Mouse (Mus musculus) kidney, adult 18-20 months (tissue): Measurements from ENCODE around the gene Msi2.
A peak's percentile ranks its signal among the peaks of the same experiment; 100 is the strongest.

Experiments
- DNase-seq: peaks from one replicate; pipeline ENCODE4 v3.0.0; 2021

Msi2 gene

GRCm38 (mm10) chr11:88675526-88676353, 42.6 kb downstream of the Msi2 start:
- no peak for DNase-seq

GRCm38 (mm10) chr11:88674075-88674474, 44.2 kb downstream of the Msi2 start:
- no peak for DNase-seq

DNA sequence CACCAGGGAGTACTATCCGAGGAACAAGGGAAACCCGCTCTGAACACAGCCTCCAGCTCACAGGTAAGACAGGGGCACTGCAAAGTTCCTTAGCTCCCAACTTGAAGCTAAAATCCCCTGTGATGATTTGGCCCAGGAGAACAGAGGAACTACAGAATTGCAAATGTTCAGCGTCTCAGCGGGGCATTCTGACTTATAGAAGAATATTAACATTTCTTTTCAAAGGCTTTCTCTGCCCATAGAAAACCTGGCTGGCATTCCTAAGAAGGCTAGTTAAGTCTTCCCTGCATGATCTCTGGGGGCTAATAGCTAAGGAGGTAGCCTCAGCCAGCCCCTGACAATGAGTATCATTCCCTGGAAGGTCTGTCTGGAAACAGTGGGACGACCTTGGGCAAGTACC, 47.4 kb downstream of the Msi2 start:
- DNase-seq = no peak

DNA sequence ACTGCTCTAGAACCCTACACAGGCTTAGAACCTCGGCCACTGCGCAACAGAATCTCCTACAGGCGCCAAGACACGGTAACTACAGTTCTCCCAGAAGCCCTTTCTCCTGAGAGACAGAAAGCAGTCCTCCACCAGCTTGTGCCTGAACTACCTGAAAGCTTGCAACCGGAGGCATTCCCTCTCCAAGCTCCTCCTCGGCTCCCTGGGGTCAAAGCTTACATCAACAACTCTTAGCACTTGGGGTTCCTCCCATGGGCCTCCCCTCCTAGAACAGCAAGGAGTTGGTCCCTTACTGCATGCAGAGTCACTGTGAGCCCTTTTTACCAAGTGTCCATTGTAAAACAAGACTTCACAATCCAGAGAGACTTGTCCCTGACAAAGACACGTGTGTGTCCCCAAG, 49.2 kb downstream of the Msi2 start:
- DNase-seq = no peak

DNA sequence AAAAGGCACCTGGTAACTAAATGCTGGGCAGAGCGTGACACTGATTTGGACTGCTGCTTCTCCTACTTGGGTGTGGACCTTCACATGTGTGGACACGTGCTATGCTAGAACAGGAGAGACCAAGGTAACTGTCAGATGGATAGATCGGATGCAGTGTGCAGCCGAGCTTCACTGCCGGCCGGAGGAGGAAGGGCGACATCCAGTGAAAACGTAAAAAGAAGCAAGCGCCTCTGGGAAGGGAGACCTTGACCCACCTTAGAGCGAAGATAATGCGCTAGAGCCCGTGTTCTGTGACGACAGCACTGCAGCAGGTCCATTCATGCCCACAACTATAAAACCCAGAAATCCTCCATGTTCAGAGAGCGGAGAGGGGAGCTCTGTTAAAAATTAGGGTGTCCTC, 50.0 kb downstream of the Msi2 start:
- no peak for DNase-seq

GRCm38 (mm10) chr11:88665799-88666198, 52.5 kb downstream of the Msi2 start:
- no peak for DNase-seq

- DNase-seq = peak; percentile 57
Measured at GRCm38 (mm10) chr11:88661444-88662180, 56.7 kb downstream of the Msi2 start.

- DNase-seq = no peak
Measured at GRCm38 (mm10) chr11:88660404-88660803, 57.9 kb downstream of the Msi2 start.

- DNase-seq = no peak
Measured at GRCm38 (mm10) chr11:88658926-88659325, 59.4 kb downstream of the Msi2 start.

- no peak for DNase-seq
Measured at GRCm38 (mm10) chr11:88655786-88656185, 62.5 kb downstream of the Msi2 start.

GRCm38 (mm10) chr11:88655214-88655566, 63.1 kb downstream of the Msi2 start:
- no peak for DNase-seq

DNA sequence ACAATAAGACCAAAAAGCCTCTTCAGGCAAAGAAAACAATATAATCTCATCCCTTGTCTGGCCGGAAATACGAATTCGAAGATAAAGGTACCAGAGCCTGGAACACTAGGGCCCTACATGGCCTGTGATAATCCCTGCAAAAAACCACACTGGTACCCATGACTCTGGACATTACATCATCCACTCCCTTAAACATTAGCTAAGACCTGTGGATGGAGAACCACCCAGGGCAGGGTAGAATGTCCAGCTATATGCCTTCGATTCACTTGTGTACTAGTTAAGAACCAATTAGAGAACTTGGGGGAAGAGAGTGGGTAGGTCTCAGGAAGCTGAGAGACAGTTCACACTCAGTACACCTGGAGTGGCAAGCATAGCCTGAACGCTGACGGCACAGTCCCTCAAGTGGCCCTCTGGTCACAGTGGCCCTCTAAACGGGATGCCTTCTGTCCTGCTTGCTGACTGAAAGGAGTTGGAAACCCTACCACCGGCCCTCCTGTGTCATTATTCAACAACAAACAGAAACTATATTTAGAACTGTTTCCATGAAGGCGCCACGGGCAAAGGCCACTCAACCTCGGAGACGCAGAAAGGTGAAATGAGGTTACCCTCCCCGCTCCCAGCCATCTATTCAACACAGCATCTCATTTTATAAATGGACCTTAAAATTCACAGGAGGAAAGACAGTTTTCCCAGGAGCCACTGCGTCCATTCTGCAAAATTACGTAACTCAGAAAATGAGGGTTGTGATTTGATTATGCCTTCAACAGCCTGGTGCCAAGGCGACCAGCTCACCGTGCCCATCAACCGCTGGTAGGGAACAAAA, 63.7 kb downstream of the Msi2 start:
- peak; percentile 78 for DNase-seq

- no peak for DNase-seq
Measured at GRCm38 (mm10) chr11:88650275-88650674, 68.0 kb downstream of the Msi2 start.

DNA sequence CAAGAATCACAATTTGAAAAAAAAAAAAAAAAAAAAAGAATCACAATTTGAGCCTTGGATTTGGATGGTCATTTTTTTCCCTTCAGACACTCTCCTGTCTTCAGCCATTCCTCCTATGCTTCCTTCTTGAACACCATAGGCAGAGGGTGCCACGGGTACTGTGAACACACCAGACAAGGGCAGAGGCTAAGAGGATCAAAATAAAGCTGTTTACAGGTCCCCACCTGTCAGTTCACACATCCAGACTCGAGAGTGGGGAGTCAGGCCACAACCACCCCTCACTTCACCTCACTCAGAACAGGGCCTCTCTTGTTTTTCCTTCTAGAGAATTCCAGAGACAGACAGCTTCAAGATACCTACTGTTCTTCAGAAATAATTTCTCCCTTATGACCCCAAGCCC, 69.3 kb downstream of the Msi2 start:
- DNase-seq = no peak

GRCm38 (mm10) chr11:88648407-88648806, 69.9 kb downstream of the Msi2 start:
- DNase-seq = no peak

- DNase-seq = no peak
Measured at GRCm38 (mm10) chr11:88646493-88646892, 71.8 kb downstream of the Msi2 start.

GRCm38 (mm10) chr11:88645821-88646220, 72.5 kb downstream of the Msi2 start:
- DNase-seq = no peak

GRCm38 (mm10) chr11:88644719-88645118, 73.6 kb downstream of the Msi2 start:
- DNase-seq = no peak

- no peak for DNase-seq
Measured at GRCm38 (mm10) chr11:88639862-88640261, 78.5 kb downstream of the Msi2 start.

DNA sequence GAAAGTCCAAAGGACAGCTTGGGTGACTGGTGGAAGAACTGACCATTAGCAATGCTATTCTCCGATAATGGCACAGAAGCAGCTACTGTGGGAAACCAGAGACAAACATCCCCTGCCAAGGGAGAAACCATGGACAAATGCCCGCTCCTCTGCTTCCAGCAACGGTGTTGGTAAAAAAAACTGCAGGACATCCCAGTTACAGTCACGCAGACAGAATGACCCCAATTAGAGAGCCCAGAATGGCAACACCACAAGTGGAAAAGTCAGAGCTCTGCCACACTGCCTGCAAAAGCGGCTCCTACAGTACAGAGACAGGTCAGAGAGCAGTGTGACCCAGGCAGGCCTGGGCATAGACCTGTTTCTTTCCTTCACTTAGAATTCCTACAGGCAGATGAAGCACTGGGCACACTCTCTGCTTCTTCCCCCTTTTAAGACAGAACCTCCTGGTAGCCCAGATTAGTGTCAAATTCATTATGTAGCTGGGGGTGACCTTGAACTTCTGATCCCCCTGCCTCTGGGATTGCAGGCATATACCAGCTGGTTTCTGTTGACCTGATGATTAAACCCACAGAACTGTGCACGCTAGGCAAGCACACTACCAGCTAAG, 79.3 kb downstream of the Msi2 start:
- DNase-seq = no peak

DNA sequence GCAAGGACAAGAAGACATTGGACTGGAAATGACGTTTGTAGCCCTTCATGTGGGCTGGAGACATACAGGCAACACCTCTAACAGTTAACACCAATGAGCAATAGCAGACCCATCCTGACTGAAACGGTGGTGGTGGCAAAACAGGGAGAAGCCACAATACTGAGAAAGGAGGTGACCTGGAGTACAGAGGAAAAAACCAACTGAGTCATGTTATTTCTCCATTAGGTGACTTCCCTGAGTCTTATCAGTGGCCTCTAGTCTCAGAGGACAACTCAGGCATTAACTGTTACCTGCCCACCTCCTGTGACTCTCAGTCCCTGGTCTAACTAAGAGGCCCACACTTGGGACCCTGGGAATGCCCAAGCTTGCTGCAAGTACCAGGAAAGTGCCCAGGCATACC, 80.1 kb downstream of the Msi2 start:
- DNase-seq = no peak

GRCm38 (mm10) chr11:88636934-88637333, 81.4 kb downstream of the Msi2 start:
- no peak for DNase-seq

DNA sequence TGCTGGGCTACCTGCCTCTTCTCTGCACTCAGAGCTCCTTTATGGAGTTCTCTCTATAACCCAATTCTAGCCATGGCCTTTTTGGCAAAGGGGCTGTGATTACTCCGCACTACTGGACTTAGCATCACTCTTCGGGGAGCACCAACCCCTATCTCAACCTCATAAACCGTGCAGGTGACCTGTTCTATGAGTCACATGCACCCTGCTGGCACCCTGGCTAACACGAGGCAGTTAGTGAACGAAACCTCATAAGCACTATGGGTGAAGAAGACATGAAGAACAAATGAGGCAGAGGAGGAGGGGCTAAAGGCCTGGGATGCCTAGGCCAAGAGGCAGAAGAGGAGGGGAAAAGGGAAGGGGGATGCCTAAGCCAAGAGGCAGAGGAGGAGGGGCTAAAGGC, 82.0 kb downstream of the Msi2 start:
- no peak for DNase-seq
